Mouse (Mus musculus) lung, postnatal 0 days (tissue): Measurements from ENCODE around the gene Adam22.

Source experiments
- CTCF ChIP-seq: IDR thresholded peaks from 2 replicates; pipeline ENCODE4 v1.5.1; 2016; ENCODE audit warnings: antibody characterized with exemption, mild to moderate bottlenecking
- EP300 ChIP-seq: IDR thresholded peaks from 2 replicates; pipeline ENCODE4 v1.6.1; 2016; ENCODE audit warnings: antibody characterized with exemption, mild to moderate bottlenecking, control low read depth

DNA sequence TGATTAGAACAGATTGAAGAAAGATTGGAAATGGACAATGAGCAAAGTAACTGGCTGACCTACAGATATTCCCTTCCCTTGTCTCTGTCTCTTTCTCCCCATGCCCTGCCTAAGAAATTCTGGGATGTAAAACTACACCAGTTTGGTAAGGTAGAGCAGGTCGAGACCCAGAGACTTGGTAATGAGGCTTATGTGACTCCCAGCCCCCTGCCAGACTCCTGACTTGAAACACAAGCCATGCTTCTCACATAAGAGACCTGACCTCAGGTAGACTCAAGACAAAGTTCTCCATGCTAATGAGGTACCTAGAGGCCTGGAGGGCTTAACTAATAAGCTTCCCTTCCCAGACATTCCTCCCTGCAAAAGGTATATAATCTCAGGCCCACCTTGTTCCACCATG is 91.8 kb downstream of the Adam22 start:
- TF ChIP-seq CTCF (no peak), EP300 (no peak)
